Mouse (Mus musculus) megakaryocyte, embryonic 14.5 days (primary cell): ENCODE measurements at regions not wholly inside any gene's neighbourhood (a gene's known extent, or its start where the extent isn't known, plus 50 kb on each side); places are given as distances from the start of the nearest gene placed in this dataset.

Source experiments
- FLI1 ChIP-seq: IDR thresholded peaks from 2 replicates; pipeline ENCODE4 v1.6.1; 2012; ENCODE audit warnings: low read length, inconsistent platforms, mixed read lengths
- GATA1 ChIP-seq: IDR thresholded peaks from 3 replicates; pipeline ENCODE4 v1.6.1; 2012; ENCODE audit warnings: mixed read lengths, low read length, inconsistent platforms, borderline replicate concordance

DNA sequence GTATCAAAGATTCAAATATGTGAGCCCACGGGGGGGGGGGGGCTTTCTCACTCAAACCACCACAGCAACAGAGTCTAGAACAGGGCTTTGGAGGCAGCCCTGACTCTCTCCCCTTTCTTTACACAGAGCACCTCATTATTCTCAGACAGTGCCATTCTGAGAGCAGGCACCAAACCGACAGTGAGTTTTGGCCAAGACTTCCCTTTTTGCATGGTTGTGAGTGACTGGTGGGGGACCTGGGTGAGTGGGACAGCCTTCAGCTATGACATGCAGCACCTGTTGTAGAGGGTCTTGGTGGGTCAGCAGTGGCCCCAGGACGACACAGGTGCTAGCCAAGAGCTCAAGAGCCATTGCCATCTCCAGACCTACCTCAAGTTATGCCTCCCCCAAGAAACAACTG lies 168.8 kb downstream of the Bcl2l11 start:
- TF ChIP-seq GATA1 (no peak), FLI1 (no peak)
